Mouse (Mus musculus): ENCODE data around the gene Spock1. TPM values are rescaled to one million over a fixed set of nuclear protein-coding genes. Genes with fewer than 3 reads are reported as not detected.

The Spock1 gene
- total and polyA plus RNA-seq, 3 experiments: not detected

- no peaks in the 10 kb centered on the region for H3K27me3 ChIP-seq (replicated peaks)
- no peak overlapping the region for H3K27ac ChIP-seq (ENCODE audit: insufficient read depth, low read depth)
- H3K9me3 ChIP-seq (replicated peaks; ENCODE audit: low read length): peaks cover 92% of the 10 kb centered on the region
- no peak for TF ChIP-seq ZNF384 (IDR thresholded peaks at IDR 0.05; ENCODE audit: low read depth, low read length)
- no peak for TF ChIP-seq EP300 (IDR thresholded peaks at IDR 0.05; ENCODE audit: low read length)
- TF ChIP-seq ZMIZ1 (IDR thresholded peaks at IDR 0.05; ENCODE audit: low read depth, low read length): no peak
- TF ChIP-seq JUN (IDR thresholded peaks at IDR 0.05; ENCODE audit: insufficient read depth, low read depth, low read length): no peak
- no peak for TF ChIP-seq BHLHE40 (IDR thresholded peaks at IDR 0.05; ENCODE audit: low read depth, low read length)
- no peak for TF ChIP-seq CHD1 (IDR thresholded peaks at IDR 0.05; ENCODE audit: low read depth, low read length)
- TF ChIP-seq MXI1 (IDR thresholded peaks at IDR 0.05; ENCODE audit: low read depth, low read length): no peak
- TF ChIP-seq USF2 (conservative IDR thresholded peaks at IDR 0.05; ENCODE audit: low read depth, low read length): no peak
- TF ChIP-seq ELF1 (IDR thresholded peaks at IDR 0.05; ENCODE audit: low read depth, low read length): no peak
- no peak for TF ChIP-seq USF1 (IDR thresholded peaks at IDR 0.05; ENCODE audit: low read depth, low read length)
- TF ChIP-seq RCOR1 (conservative IDR thresholded peaks at IDR 0.05; ENCODE audit: low read depth, low read length): no peak
- TF ChIP-seq TCF12 (IDR thresholded peaks at IDR 0.05; ENCODE audit: low read depth, low read length): no peak
- TF ChIP-seq ZKSCAN1 (IDR thresholded peaks at IDR 0.05; ENCODE audit: borderline replicate concordance, low read depth, low read length): no peak
- no peak for TF ChIP-seq ZC3H11A (IDR thresholded peaks at IDR 0.05; ENCODE audit: low read depth, low read length)
- no peak for TF ChIP-seq MAZ (IDR thresholded peaks at IDR 0.05; ENCODE audit: low read depth, low read length)
- no peak for TF ChIP-seq MEF2A (IDR thresholded peaks at IDR 0.05; ENCODE audit: borderline replicate concordance, low read depth, low read length)
- no peak for TF ChIP-seq HCFC1 (IDR thresholded peaks at IDR 0.05; ENCODE audit: low read depth, low read length)
- TF ChIP-seq SMC3 (IDR thresholded peaks at IDR 0.05; ENCODE audit: low read depth, low read length): no peak
- TF ChIP-seq KAT2A (IDR thresholded peaks at IDR 0.05; ENCODE audit: insufficient replicate concordance, low read length): no peak
- in situ Hi-C loops (cut with MboI; ENCODE audit: low pct_ligation_motif_present, low pct_unique_long_range_greater_than_20kb, low sequenced_read_pairs): no loop called here
- H3K4me2 ChIP-seq (ENCODE audit: insufficient read depth, low read depth, poor library complexity, severe bottlenecking): no peak overlapping the region
- no peaks in the 10 kb centered on the region for H3K36me3 ChIP-seq (replicated peaks in 1 of 2; ENCODE audit: control insufficient read depth in 1 of 2, insufficient read depth in 1 of 2, low read length in 1 of 2)
- H3K4me1 ChIP-seq (ENCODE audit: control insufficient read depth in 1 of 2, insufficient read depth in 2 of 2): no peaks in the 10 kb centered on the region
- H3K79me2 ChIP-seq (replicated peaks; ENCODE audit: control insufficient read depth, extremely low read depth, insufficient read depth, poor library complexity, severe bottlenecking): no peaks in the 10 kb centered on the region
- no peak overlapping the region for H3K9ac ChIP-seq (ENCODE audit: insufficient read depth, low read depth)
- no peak for DNase-seq (ENCODE audit: extremely low read depth)
- dilution Hi-C loops (cut with MboI; ENCODE audit: extremely low pct_ligation_motif_present, extremely low pct_unique_long_range_greater_than_20kb, low sequenced_read_pairs): no loop called here
- H3K4me3 ChIP-seq (replicated peaks in 1 of 3; ENCODE audit: low read depth in 2 of 3, low read length in 2 of 3, poor library complexity in 1 of 3): no peak overlapping the region
These were observed 279.9 kb downstream of the Spock1 start for GRCm38 (mm10) chr13:57628218-57628617.

GRCm38 (mm10) chr13:57626434-57626833, 281.7 kb downstream of the Spock1 start:
- in situ Hi-C loops (cut with MboI; ENCODE audit: low pct_ligation_motif_present, low pct_unique_long_range_greater_than_20kb, low sequenced_read_pairs) (no loop called here), dilution Hi-C loops (cut with MboI; ENCODE audit: extremely low pct_ligation_motif_present, extremely low pct_unique_long_range_greater_than_20kb, low sequenced_read_pairs) (no loop called here)
- Histone ChIP-seq H3K4me2 (ENCODE audit: insufficient read depth, low read depth, poor library complexity, severe bottlenecking) (no peak overlapping the region), H3K9me3 (replicated peaks; ENCODE audit: low read length) (peaks cover 97% of the 10 kb centered on the region), H3K27me3 (replicated peaks) (no peaks in the 10 kb centered on the region), H3K27ac (ENCODE audit: insufficient read depth, low read depth) (no peak overlapping the region), H3K79me2 (replicated peaks; ENCODE audit: control insufficient read depth, extremely low read depth, insufficient read depth, poor library complexity, severe bottlenecking) (no peaks in the 10 kb centered on the region), H3K4me1 (ENCODE audit: control insufficient read depth in 1 of 2, insufficient read depth in 2 of 2) (no peaks in the 10 kb centered on the region), H3K9ac (ENCODE audit: insufficient read depth, low read depth) (no peak overlapping the region), H3K36me3 (replicated peaks in 1 of 2; ENCODE audit: control insufficient read depth in 1 of 2, insufficient read depth in 1 of 2, low read length in 1 of 2) (no peaks in the 10 kb centered on the region), H3K4me3 (replicated peaks in 1 of 3; ENCODE audit: low read depth in 2 of 3, low read length in 2 of 3, poor library complexity in 1 of 3) (no peak overlapping the region)
- TF ChIP-seq PAX5 (IDR thresholded peaks at IDR 0.05; ENCODE audit: low read length) (no peak), UBTF (IDR thresholded peaks at IDR 0.05; ENCODE audit: low read depth, low read length) (no peak), GABPA (IDR thresholded peaks at IDR 0.05; ENCODE audit: insufficient replicate concordance, low read depth, low read length) (no peak), SMC3 (IDR thresholded peaks at IDR 0.05; ENCODE audit: low read depth, low read length) (no peak), IRF4 (IDR thresholded peaks at IDR 0.05; ENCODE audit: low read depth, low read length) (no peak), MAX (IDR thresholded peaks at IDR 0.05; ENCODE audit: low read length) (no peak), SIN3A (IDR thresholded peaks at IDR 0.05; ENCODE audit: low read length) (no peak), KAT2A (IDR thresholded peaks at IDR 0.05; ENCODE audit: insufficient replicate concordance, low read length) (no peak), BHLHE40 (IDR thresholded peaks at IDR 0.05; ENCODE audit: low read depth, low read length) (no peak), MAZ (IDR thresholded peaks at IDR 0.05; ENCODE audit: low read depth, low read length) (no peak), ZKSCAN1 (IDR thresholded peaks at IDR 0.05; ENCODE audit: borderline replicate concordance, low read depth, low read length) (no peak), HCFC1 (IDR thresholded peaks at IDR 0.05; ENCODE audit: low read depth, low read length) (no peak), CHD2 (IDR thresholded peaks at IDR 0.05; ENCODE audit: low read length) (no peak), POLR2A (IDR thresholded peaks at IDR 0.05; ENCODE audit: low read depth, low read length) (no peak), RCOR1 (conservative IDR thresholded peaks at IDR 0.05; ENCODE audit: low read depth, low read length) (no peak), MYC (IDR thresholded peaks at IDR 0.05; ENCODE audit: low read depth, low read length) (no peak), ELF1 (IDR thresholded peaks at IDR 0.05; ENCODE audit: low read depth, low read length) (no peak)
- no peak for DNase-seq (ENCODE audit: extremely low read depth)
